ENCODE assay signal across 17 mouse cellular contexts in the genomic region with DNA sequence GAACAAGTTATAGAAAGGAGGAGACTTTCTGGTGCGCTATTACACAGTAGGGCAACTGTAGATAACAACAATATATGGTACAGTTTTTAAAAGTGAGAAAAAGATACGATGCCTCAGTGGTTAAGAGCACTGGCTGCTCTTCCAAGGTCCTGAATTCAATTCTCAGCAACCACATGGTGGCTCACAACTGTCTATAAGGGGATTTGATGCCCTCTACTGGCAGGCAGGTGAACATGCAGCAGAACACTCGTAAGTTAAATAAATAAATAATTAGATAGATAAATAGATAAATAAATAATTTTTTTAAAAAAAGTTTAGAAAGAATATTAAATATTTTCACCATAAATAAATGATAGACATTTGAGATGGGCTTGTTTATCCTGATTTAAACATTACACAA. TPM values are rescaled to one million over a fixed set of nuclear protein-coding genes. Genes with fewer than 3 reads are reported as not detected.
A peak's percentile ranks its signal among the peaks of the same experiment; 100 is the strongest.
DNase-seq lines count a peak whose midpoint lies in the region; ATAC-seq and TF ChIP-seq lines count a peak whose summit lies in the region.
"Had no signal": no experiment of that assay in that cellular context is flagged by ENCODE, and none has a peak within 500 bp of the region (broad histone marks: within the 10 kb centered on the region; RNA-seq: fewer than 3 reads in every experiment).

No protein-coding gene starts in this region.

- no peak overlapping the region for H3K4me2 ChIP-seq in liver, postnatal 0 days (ENCODE audit: low read depth, low read length)
- H3K4me2 ChIP-seq: embryonic facial prominence, embryonic 15.5 days; heart, embryonic 15.5 days; liver, embryonic 13.5 days; midbrain, embryonic 12.5 days had no signal

- TF ChIP-seq RAD21 in MEL (IDR thresholded peaks at IDR 0.05; ENCODE audit: low read depth, low read length) = peak; percentile 64

- no peaks in the 10 kb centered on the region for H3K27me3 ChIP-seq in liver, postnatal 0 days (ENCODE audit: insufficient read depth, low read length)
- H3K27me3 ChIP-seq in MEL (ENCODE audit: control insufficient read depth in 1 of 2, insufficient read depth in 2 of 2, low read length in 2 of 2) = no peaks in the 10 kb centered on the region
- H3K27me3 ChIP-seq: embryonic facial prominence, embryonic 15.5 days; heart, embryonic 15.5 days; liver, embryonic 13.5 days; midbrain, embryonic 12.5 days had no signal

- TF ChIP-seq EP300 in liver, postnatal 0 days (IDR thresholded peaks at IDR 0.05; ENCODE audit: low read depth) = no peak
- no peak for TF ChIP-seq EP300 in MEL (IDR thresholded peaks at IDR 0.05; ENCODE audit: low read depth in 1 of 2, low read length in 2 of 2)

- ATAC-seq in liver, postnatal 0 days = no peak

- H3K4me3 ChIP-seq in liver, postnatal 0 days (ENCODE audit: low read depth, low read length) = no peak overlapping the region
- no peak overlapping the region for H3K4me3 ChIP-seq in MEL (ENCODE audit: control insufficient read depth in 1 of 2, insufficient read depth in 1 of 2, low read depth in 2 of 2, low read length in 2 of 2)
- H3K4me3 ChIP-seq: embryonic facial prominence, embryonic 15.5 days; heart, embryonic 15.5 days; liver, embryonic 13.5 days; midbrain, embryonic 12.5 days had no signal

- no peaks in the 10 kb centered on the region for H3K4me1 ChIP-seq in liver, postnatal 0 days (ENCODE audit: insufficient read depth)
- H3K4me1 ChIP-seq in MEL (ENCODE audit: control insufficient read depth in 1 of 2, insufficient read depth in 2 of 2, low read length in 2 of 2) = no peaks in the 10 kb centered on the region
- H3K4me1 ChIP-seq: embryonic facial prominence, embryonic 15.5 days; heart, embryonic 15.5 days; liver, embryonic 13.5 days; midbrain, embryonic 12.5 days had no signal

- 55% methylated on average over 3 of the region's 3 CpGs for WGBS in liver, postnatal 0 days (ENCODE audit: insufficient replicate concordance)

- H3K36me3 ChIP-seq in liver, postnatal 0 days (replicated peaks; ENCODE audit: insufficient read depth, low read length) = no peaks in the 10 kb centered on the region
- H3K36me3 ChIP-seq in MEL (ENCODE audit: control insufficient read depth in 1 of 2, insufficient read depth in 2 of 2, low read length in 2 of 2) = no peaks in the 10 kb centered on the region
- H3K36me3 ChIP-seq: embryonic facial prominence, embryonic 15.5 days; heart, embryonic 15.5 days; liver, embryonic 13.5 days; midbrain, embryonic 12.5 days had no signal

- intact Hi-C loops in heart, postnatal 36 days (cut with DNase I) = no loop called here

- DNase-seq in embryo, embryonic 10 days (ENCODE audit: low spot score) = peak; percentile 10
- DNase-seq in embryo, embryonic 9.5 days (ENCODE audit: extremely low spot score) = no peak
- no peak for DNase-seq in liver, postnatal 0 days
- DNase-seq in liver = no peak
- peak; percentile 51 for DNase-seq in MEL (ENCODE audit: low read depth, low spot score)
- peak; percentile 43 for DNase-seq in naive thymus-derived CD4-positive, alpha-beta T cell, adult 2 months (ENCODE audit: low read depth)
- no peak for DNase-seq in frontal cortex, postnatal 25 days (ENCODE audit: low spot score in 2 of 2)
- no peak for DNase-seq in heart, postnatal 36 days
- DNase-seq: adrenal gland, adult 8-10 months; cerebellum, adult 18-20 months; liver, embryonic 13.5 days had no signal

- TF ChIP-seq CTCF in liver, postnatal 0 days (IDR thresholded peaks at IDR 0.05; ENCODE audit: low read depth) = peak; percentile 48
- TF ChIP-seq CTCF in MEL (IDR thresholded peaks at IDR 0.05 in 2 of 3, conservative IDR thresholded peaks at IDR 0.05 in 1 of 3; ENCODE audit: control insufficient read depth in 1 of 3, insufficient read depth in 1 of 3, low read depth in 2 of 3, low read length in 3 of 3, poor library complexity in 1 of 3, severe bottlenecking in 1 of 3) = peak; percentile 46 to 63 (median 47)

- H3K9me3 ChIP-seq in liver, postnatal 0 days (ENCODE audit: low read length) = no peaks in the 10 kb centered on the region
- no peaks in the 10 kb centered on the region for H3K9me3 ChIP-seq in MEL (replicated peaks; ENCODE audit: insufficient read depth, low read length)
- H3K9me3 ChIP-seq: embryonic facial prominence, embryonic 15.5 days; heart, embryonic 15.5 days; liver, embryonic 13.5 days; midbrain, embryonic 12.5 days had no signal

- no peak overlapping the region for H3K27ac ChIP-seq in liver, postnatal 0 days (ENCODE audit: low read depth)
- no peak overlapping the region for H3K27ac ChIP-seq in MEL (ENCODE audit: control insufficient read depth, low read depth, low read length)
- H3K27ac ChIP-seq: embryonic facial prominence, embryonic 15.5 days; heart, embryonic 15.5 days; liver, embryonic 13.5 days; midbrain, embryonic 12.5 days had no signal

- H3K9ac ChIP-seq in liver, postnatal 0 days (replicated peaks) = no peak overlapping the region
- no peak overlapping the region for H3K9ac ChIP-seq in MEL (ENCODE audit: control insufficient read depth, low read depth, low read length, poor library complexity, severe bottlenecking)
- H3K9ac ChIP-seq: embryonic facial prominence, embryonic 15.5 days; heart, embryonic 15.5 days; liver, embryonic 13.5 days; midbrain, embryonic 12.5 days had no signal

- TF ChIP-seq POLR2A in MEL (IDR thresholded peaks at IDR 0.05; ENCODE audit: control insufficient read depth in 1 of 2, insufficient read depth in 1 of 2, low read depth in 1 of 2, low read length in 2 of 2, poor library complexity in 1 of 2) = no peak

- no peaks in the 10 kb centered on the region for H3K79me2 ChIP-seq in MEL (ENCODE audit: control insufficient read depth, insufficient read depth, low read length, poor library complexity)

TF ChIP-seq in MEL, 35 proteins besides CTCF, POLR2A, EP300 and RAD21:
- TF ChIP-seq SMC3 (IDR thresholded peaks at IDR 0.05; ENCODE audit: low read depth, low read length) (peak; percentile 54), TCF12 (IDR thresholded peaks at IDR 0.05; ENCODE audit: low read depth, low read length) (no peak), ZNF384 (IDR thresholded peaks at IDR 0.05; ENCODE audit: low read depth, low read length) (no peak), MAZ (IDR thresholded peaks at IDR 0.05; ENCODE audit: low read depth, low read length) (no peak), RCOR1 (IDR thresholded peaks at IDR 0.05; ENCODE audit: low read depth, low read length) (no peak), MXI1 (IDR thresholded peaks at IDR 0.05; ENCODE audit: low read depth, low read length) (no peak), ZKSCAN1 (IDR thresholded peaks at IDR 0.05; ENCODE audit: low read depth, low read length) (no peak), POLR2AphosphoS5 (IDR thresholded peaks at IDR 0.05; ENCODE audit: borderline replicate concordance, low read depth, low read length) (no peak), JUND (IDR thresholded peaks at IDR 0.05; ENCODE audit: low read depth, low read length) (no peak), HCFC1 (IDR thresholded peaks at IDR 0.05; ENCODE audit: low read depth, low read length) (no peak), USF1 (IDR thresholded peaks at IDR 0.05; ENCODE audit: low read depth, low read length) (no peak), MYC (IDR thresholded peaks at IDR 0.05; ENCODE audit: low read depth, low read length) (peak; percentile 75), ELF1 (IDR thresholded peaks at IDR 0.05; ENCODE audit: low read depth, low read length) (no peak), ZC3H11A (IDR thresholded peaks at IDR 0.05; ENCODE audit: low read depth, low read length) (peak; percentile 69)

RNA-seq across cellular contexts. Expression of gene Sept6, which starts 27.5 kb away (rescaled TPM):
- polyA plus RNA-seq in liver, postnatal 0 days (2015; fragmentation: Nextera tagmentation; extraction: Ambion mirVana) = 3.4 TPM in 2 replicates
- total RNA-seq in MEL (2012; rRNA removed) = 16.5 and 23.4 TPM in 2 replicates
- 10 to 100 TPM in 1 of 2 experiments, not detected in 1; 37.8 TPM for polyA plus RNA-seq in MEL (2012; ENCODE audit: insufficient read depth in 1 of 2, insufficient read length in 2 of 2, low read depth in 1 of 2, low replicate concordance in 2 of 2, missing spikeins in 1 of 2)
- 1 to 10 TPM; 5.1 to 5.6 TPM for total RNA-seq in heart, postnatal 36 days (2021)

RNA-seq across cellular contexts. Expression of gene Sowahd, which starts 29.6 kb away (rescaled TPM):
- polyA plus RNA-seq in liver, postnatal 0 days (2015; fragmentation: Nextera tagmentation; extraction: Ambion mirVana) = 0.11 TPM in 1 of 2 replicates, not detected in the other
- total RNA-seq in MEL (2012; rRNA removed) = not detected in 2 replicates
- not detected for polyA plus RNA-seq in MEL (2012; ENCODE audit: insufficient read depth in 1 of 2, insufficient read length in 2 of 2, low read depth in 1 of 2, low replicate concordance in 2 of 2, missing spikeins in 1 of 2)
- not detected for total RNA-seq in heart, postnatal 36 days (2021)
- total RNA-seq: layer of hippocampus, postnatal 14 days had no signal
- polyA plus RNA-seq: embryonic facial prominence, embryonic 15.5 days; intestine, embryonic 14.5 days; liver, embryonic 13.5 days; midbrain, embryonic 12.5 days; neural tube, embryonic 14.5 days had no signal

Comparison
In these comparisons a context has a peak if more than half of its experiments do, and no peak if none do; other contexts are left out.
1. DNase-seq: peak in embryo, embryonic 10 days (single experiment), MEL (single experiment) and naive thymus-derived CD4-positive, alpha-beta T cell, adult 2 months (single experiment); none in embryo, embryonic 9.5 days (single experiment), liver, postnatal 0 days (single experiment), liver (single experiment), frontal cortex, postnatal 25 days (0 of 2) and heart, postnatal 36 days (0 of 2).